Comparison of ENCODE assay signal across 10 mouse cellular contexts in the genomic region with DNA sequence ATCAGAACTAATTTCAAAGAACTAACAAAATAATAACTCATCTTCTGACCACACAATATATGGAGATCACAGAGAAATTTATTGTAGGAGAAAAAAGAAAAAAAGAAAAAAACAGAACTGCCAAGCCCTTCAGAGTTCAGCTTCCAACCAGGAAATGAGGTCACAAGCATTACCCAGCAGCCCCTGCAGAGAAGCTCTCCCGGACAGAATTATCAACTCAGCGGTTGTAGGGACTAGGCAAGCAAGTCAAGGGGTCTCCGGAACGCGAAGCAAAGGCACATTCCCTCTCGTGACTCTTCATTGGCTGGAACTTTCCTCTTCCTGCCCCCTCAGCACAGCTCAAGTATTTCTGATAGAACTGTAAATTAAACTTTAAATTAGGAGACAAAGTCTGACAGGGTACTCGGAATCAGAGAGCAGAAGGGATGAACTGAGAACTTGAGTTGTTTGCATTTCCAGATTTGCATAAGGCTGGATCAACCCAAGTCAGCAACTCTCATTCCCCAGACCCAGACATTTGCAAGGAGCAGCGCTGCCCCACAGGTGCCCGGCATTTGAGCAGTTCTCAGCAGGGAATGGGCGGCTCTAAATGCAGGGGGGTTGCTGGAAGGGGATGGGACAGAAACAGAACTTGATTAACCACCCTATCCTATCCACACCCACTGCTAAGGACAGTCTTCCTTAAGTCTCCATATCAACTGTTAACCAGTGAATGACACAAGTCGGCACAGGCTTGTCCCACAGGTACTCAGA. TPM values are rescaled to one million over a fixed set of nuclear protein-coding genes. Genes with fewer than 3 reads are reported as not detected.
DNase-seq lines count a peak whose midpoint lies in the region; ATAC-seq and TF ChIP-seq lines count a peak whose summit lies in the region.
"Had no signal": no experiment of that assay in that cellular context is flagged by ENCODE, and none has a peak within 500 bp of the region (broad histone marks: within the 10 kb centered on the region; RNA-seq: fewer than 3 reads in every experiment).

No protein-coding gene starts in this region.

- H3K4me1 ChIP-seq in kidney, embryonic 16.5 days (ENCODE audit: insufficient read depth, low read length) = peaks cover 9% of the 10 kb centered on the region
- peaks cover 7% of the 10 kb centered on the region for H3K4me1 ChIP-seq in kidney, adult 2 months (ENCODE audit: control insufficient read depth, insufficient read depth, low read length)
- peaks cover 35% of the 10 kb centered on the region for H3K4me1 ChIP-seq in embryonic facial prominence, embryonic 10.5 days
- H3K4me1 ChIP-seq in hindbrain, postnatal 0 days (ENCODE audit: insufficient read depth, low read length) = peaks cover 5% of the 10 kb centered on the region; the same call in 1 of the 2 replicates
- H3K4me1 ChIP-seq in neural tube, embryonic 12.5 days = peaks cover 14% of the 10 kb centered on the region

- H3K27ac ChIP-seq in kidney, embryonic 16.5 days (ENCODE audit: low read length) = no peak overlapping the region
- H3K27ac ChIP-seq in kidney, adult 2 months (ENCODE audit: insufficient read depth, low read depth, low read length) = no peak overlapping the region
- no peak overlapping the region for H3K27ac ChIP-seq in embryonic facial prominence, embryonic 10.5 days (replicated peaks)
- no peak overlapping the region for H3K27ac ChIP-seq in hindbrain, postnatal 0 days
- no peak overlapping the region for H3K27ac ChIP-seq in neural tube, embryonic 12.5 days

- H3K27me3 ChIP-seq in kidney, embryonic 16.5 days (ENCODE audit: insufficient read depth, low read length) = peaks cover 36% of the 10 kb centered on the region
- no peaks in the 10 kb centered on the region for H3K27me3 ChIP-seq in kidney, adult 2 months (replicated peaks; ENCODE audit: control insufficient read depth, insufficient read depth, low read length)
- H3K27me3 ChIP-seq in embryonic facial prominence, embryonic 10.5 days (replicated peaks; ENCODE audit: low read depth, poor library complexity, severe bottlenecking) = peaks cover 79% of the 10 kb centered on the region
- no peaks in the 10 kb centered on the region for H3K27me3 ChIP-seq in hindbrain, postnatal 0 days (ENCODE audit: insufficient read depth, low read length)
- H3K27me3 ChIP-seq in neural tube, embryonic 12.5 days (replicated peaks) = peaks cover 52% of the 10 kb centered on the region

- 0 out of 2 replicates have a peak, but pooled peaks have one; percentile 14 for ATAC-seq in kidney, embryonic 16.5 days (ENCODE audit: low FRiP score, low TSS enrichment)
- no peak for ATAC-seq in hindbrain, postnatal 0 days
- no peak for ATAC-seq in neural tube, embryonic 12.5 days (ENCODE audit: low FRiP score, low read depth)

- no peak overlapping the region; the same call in 1 of the 2 replicates for H3K9ac ChIP-seq in kidney, embryonic 16.5 days (replicated peaks; ENCODE audit: low read length)
- no peak overlapping the region for H3K9ac ChIP-seq in hindbrain, postnatal 0 days (replicated peaks; ENCODE audit: low read length)
- no peak overlapping the region for H3K9ac ChIP-seq in neural tube, embryonic 12.5 days

- WGBS in kidney, embryonic 16.5 days = 5% methylated on average over 11 of the region's 11 CpGs
- WGBS in kidney, adult 2 months = 16% methylated on average over 11 of the region's 11 CpGs
- WGBS in embryonic facial prominence, embryonic 10.5 days = 5% methylated on average over 11 of the region's 11 CpGs
- WGBS in hindbrain, postnatal 0 days = 11% methylated on average over 11 of the region's 11 CpGs
- 4% methylated on average over 11 of the region's 11 CpGs for WGBS in neural tube, embryonic 12.5 days

- H3K4me3 ChIP-seq in kidney, embryonic 16.5 days (ENCODE audit: low read length) = peak overlapping the region; percentile 37; the same call in 1 of the 2 replicates
- H3K4me3 ChIP-seq in kidney, adult 2 months (ENCODE audit: insufficient read depth, low read depth, low read length) = no peak overlapping the region
- H3K4me3 ChIP-seq in embryonic facial prominence, embryonic 10.5 days = peak overlapping the region; percentile 62
- H3K4me3 ChIP-seq in hindbrain, postnatal 0 days (ENCODE audit: low read length) = no peak overlapping the region; the same call in 1 of the 2 replicates
- H3K4me3 ChIP-seq in neural tube, embryonic 12.5 days = no peak overlapping the region

- TF ChIP-seq CTCF in kidney, adult 2 months (conservative IDR thresholded peaks at IDR 0.05; ENCODE audit: insufficient read depth, insufficient read length, low read depth, low read length) = no peak
- TF ChIP-seq CTCF in hindbrain, postnatal 0 days (IDR thresholded peaks at IDR 0.05; ENCODE audit: low read depth) = no peak

- no peaks in the 10 kb centered on the region for H3K9me3 ChIP-seq in kidney, embryonic 16.5 days (ENCODE audit: low read length)
- no peaks in the 10 kb centered on the region for H3K9me3 ChIP-seq in embryonic facial prominence, embryonic 10.5 days
- no peaks in the 10 kb centered on the region for H3K9me3 ChIP-seq in hindbrain, postnatal 0 days (ENCODE audit: low read length)
- no peaks in the 10 kb centered on the region for H3K9me3 ChIP-seq in neural tube, embryonic 12.5 days

- peak overlapping the region; percentile 65 for H3K4me2 ChIP-seq in kidney, embryonic 16.5 days (replicated peaks; ENCODE audit: low read depth, low read length)
- H3K4me2 ChIP-seq in hindbrain, postnatal 0 days (ENCODE audit: low read depth, low read length) = peak overlapping the region; percentile 80; the same call in 1 of the 2 replicates
- H3K4me2 ChIP-seq in neural tube, embryonic 12.5 days (replicated peaks) = peak overlapping the region; percentile 89

- H3K36me3 ChIP-seq in kidney, embryonic 16.5 days (ENCODE audit: insufficient read depth, low read length) = no peaks in the 10 kb centered on the region
- no peaks in the 10 kb centered on the region for H3K36me3 ChIP-seq in kidney, adult 2 months (ENCODE audit: control insufficient read depth, insufficient read depth, low read length)
- no peaks in the 10 kb centered on the region for H3K36me3 ChIP-seq in embryonic facial prominence, embryonic 10.5 days (replicated peaks)
- no peaks in the 10 kb centered on the region for H3K36me3 ChIP-seq in hindbrain, postnatal 0 days (ENCODE audit: insufficient read depth, low read length)
- H3K36me3 ChIP-seq in neural tube, embryonic 12.5 days = no peaks in the 10 kb centered on the region
- H3K36me3 ChIP-seq: G1E had no signal

- DNase-seq in kidney, adult 2 months = no peak
- DNase-seq in embryonic facial prominence, embryonic 10.5 days (ENCODE audit: low spot score) = peak; percentile 15
- DNase-seq in hindbrain, postnatal 0 days (ENCODE audit: low spot score) = no peak
- DNase-seq in T-cell, adult 2 months (ENCODE audit: low spot score) = no peak
- no peak for DNase-seq in right cerebral cortex, postnatal 4 days
- DNase-seq in layer of hippocampus, adult 18-20 months (ENCODE audit: low spot score in 2 of 2) = no peak

- no peak for TF ChIP-seq POLR2A in kidney, adult 2 months (IDR thresholded peaks at IDR 0.05; ENCODE audit: low read depth, low read length)

RNA-seq across cellular contexts. Expression of a gene that starts 8.3 kb away (rescaled TPM):
- 0.57 and 0.77 TPM in 2 replicates for polyA plus RNA-seq in kidney, embryonic 16.5 days (2015; fragmentation: Nextera tagmentation; extraction: Ambion mirVana)
- polyA plus RNA-seq in kidney, adult 2 months (2012; rRNA removed) = 0.05 and 0.11 TPM in 2 replicates
- polyA plus RNA-seq in embryonic facial prominence, embryonic 10.5 days (2016; fragmentation: Nextera tagmentation; extraction: Ambion mirVana) = 0.50 and 1.6 TPM in 2 replicates
- 7.5 and 13.7 TPM in 2 replicates for total RNA-seq in hindbrain, postnatal 0 days (2014; rRNA removed)
- polyA plus RNA-seq in hindbrain, postnatal 0 days (2015; fragmentation: Nextera tagmentation; extraction: Ambion mirVana) = 18.2 and 19.4 TPM in 2 replicates
- 1.6 and 2.5 TPM in 2 replicates for polyA plus RNA-seq in neural tube, embryonic 12.5 days (2016; fragmentation: Nextera tagmentation; extraction: Ambion mirVana)
- 1 to 10 TPM; 2.7 to 4.0 TPM for total RNA-seq in layer of hippocampus, adult 18-20 months (2021)
- total RNA-seq: heart, postnatal 10 days had no signal
- polyA plus RNA-seq: G1E had no signal

RNA-seq across cellular contexts. Expression of a gene that starts 10.7 kb away (rescaled TPM):
- polyA plus RNA-seq in kidney, embryonic 16.5 days (2015; fragmentation: Nextera tagmentation; extraction: Ambion mirVana) = 0.06 TPM in 1 of 2 replicates, not detected in the other
- not detected in 2 replicates for polyA plus RNA-seq in kidney, adult 2 months (2012; rRNA removed)
- 0.06 TPM in 1 of 2 replicates, not detected in the other for polyA plus RNA-seq in embryonic facial prominence, embryonic 10.5 days (2016; fragmentation: Nextera tagmentation; extraction: Ambion mirVana)
- total RNA-seq in hindbrain, postnatal 0 days (2014; rRNA removed) = 0.22 and 0.68 TPM in 2 replicates
- polyA plus RNA-seq in hindbrain, postnatal 0 days (2015; fragmentation: Nextera tagmentation; extraction: Ambion mirVana) = 0.49 and 1.2 TPM in 2 replicates
- not detected in 2 replicates for polyA plus RNA-seq in neural tube, embryonic 12.5 days (2016; fragmentation: Nextera tagmentation; extraction: Ambion mirVana)
- total RNA-seq in layer of hippocampus, adult 18-20 months (2021) = 10 to 100 TPM; 12.5 to 19.0 TPM
- total RNA-seq: heart, postnatal 10 days had no signal
- polyA plus RNA-seq: G1E had no signal

RNA-seq across cellular contexts. Expression of a gene that starts 33.9 kb away (rescaled TPM):
- not detected in 2 replicates for polyA plus RNA-seq in kidney, embryonic 16.5 days (2015; fragmentation: Nextera tagmentation; extraction: Ambion mirVana)
- polyA plus RNA-seq in kidney, adult 2 months (2012; rRNA removed) = not detected in 2 replicates
- polyA plus RNA-seq in embryonic facial prominence, embryonic 10.5 days (2016; fragmentation: Nextera tagmentation; extraction: Ambion mirVana) = not detected in 2 replicates
- total RNA-seq in hindbrain, postnatal 0 days (2014; rRNA removed) = 0.05 TPM in 1 of 2 replicates, not detected in the other
- polyA plus RNA-seq in hindbrain, postnatal 0 days (2015; fragmentation: Nextera tagmentation; extraction: Ambion mirVana) = 0.08 TPM in 1 of 2 replicates, not detected in the other
- not detected in 2 replicates for polyA plus RNA-seq in neural tube, embryonic 12.5 days (2016; fragmentation: Nextera tagmentation; extraction: Ambion mirVana)
- not detected for total RNA-seq in layer of hippocampus, adult 18-20 months (2021)
- total RNA-seq: heart, postnatal 10 days had no signal
- polyA plus RNA-seq: G1E had no signal

RNA-seq across cellular contexts. Expression of a gene that starts 40.9 kb away (rescaled TPM):
- polyA plus RNA-seq in kidney, embryonic 16.5 days (2015; fragmentation: Nextera tagmentation; extraction: Ambion mirVana) = not detected in 2 replicates
- polyA plus RNA-seq in kidney, adult 2 months (2012; rRNA removed) = not detected in 2 replicates
- not detected in 2 replicates for polyA plus RNA-seq in embryonic facial prominence, embryonic 10.5 days (2016; fragmentation: Nextera tagmentation; extraction: Ambion mirVana)
- total RNA-seq in hindbrain, postnatal 0 days (2014; rRNA removed) = 0.37 TPM in 1 of 2 replicates, not detected in the other
- 0.21 and 0.37 TPM in 2 replicates for polyA plus RNA-seq in hindbrain, postnatal 0 days (2015; fragmentation: Nextera tagmentation; extraction: Ambion mirVana)
- not detected in 2 replicates for polyA plus RNA-seq in neural tube, embryonic 12.5 days (2016; fragmentation: Nextera tagmentation; extraction: Ambion mirVana)
- total RNA-seq in layer of hippocampus, adult 18-20 months (2021) = 10 to 100 TPM in 1 of 2 experiments, 1 to 10 TPM in 1; 7.3 to 10.5 TPM
- total RNA-seq: G1E; heart, postnatal 10 days had no signal
- polyA plus RNA-seq: G1E had no signal

RNA-seq across cellular contexts. Expression of a gene that starts 56.7 kb away (rescaled TPM):
- not detected in 2 replicates for polyA plus RNA-seq in kidney, embryonic 16.5 days (2015; fragmentation: Nextera tagmentation; extraction: Ambion mirVana)
- not detected in 2 replicates for polyA plus RNA-seq in kidney, adult 2 months (2012; rRNA removed)
- polyA plus RNA-seq in embryonic facial prominence, embryonic 10.5 days (2016; fragmentation: Nextera tagmentation; extraction: Ambion mirVana) = not detected in 2 replicates
- 1.5 and 1.7 TPM in 2 replicates for total RNA-seq in hindbrain, postnatal 0 days (2014; rRNA removed)
- polyA plus RNA-seq in hindbrain, postnatal 0 days (2015; fragmentation: Nextera tagmentation; extraction: Ambion mirVana) = 2.4 and 2.5 TPM in 2 replicates
- 0.27 and 0.34 TPM in 2 replicates for polyA plus RNA-seq in neural tube, embryonic 12.5 days (2016; fragmentation: Nextera tagmentation; extraction: Ambion mirVana)
- total RNA-seq in layer of hippocampus, adult 18-20 months (2021) = 1 to 10 TPM; 6.3 to 7.8 TPM
- total RNA-seq: G1E; heart, postnatal 10 days had no signal
- polyA plus RNA-seq: G1E had no signal

Comparison
In these comparisons a context has a peak if more than half of its experiments do, and no peak if none do; other contexts are left out.
1. H3K4me3 ChIP-seq: peak in kidney, embryonic 16.5 days (single experiment) and embryonic facial prominence, embryonic 10.5 days (single experiment); none in kidney, adult 2 months (single experiment), hindbrain, postnatal 0 days (single experiment) and neural tube, embryonic 12.5 days (single experiment).
2. Peak in every context shown above with its lines, with median percentiles within 50 percentile points of each other: H3K4me2 ChIP-seq.